Comparison of ENCODE assay signal across 8 mouse cellular contexts in genomic region chr8:121730646-121731045, GRCm38 (mm10). TPM values are rescaled to one million over a fixed set of nuclear protein-coding genes. Genes with fewer than 3 reads are reported as not detected.
DNase-seq lines count a peak whose midpoint lies in the region; ATAC-seq and TF ChIP-seq lines count a peak whose summit lies in the region.
"Had no signal": no experiment of that assay in that cellular context is flagged by ENCODE, and none has a peak within 500 bp of the region (broad histone marks: within the 10 kb centered on the region; RNA-seq: fewer than 3 reads in every experiment).

No protein-coding gene starts in this region.

- peaks cover 6% of the 10 kb centered on the region for H3K4me1 ChIP-seq in lung, embryonic 15.5 days
- no peaks in the 10 kb centered on the region; the same call in 1 of the 2 replicates for H3K4me1 ChIP-seq in embryonic facial prominence, embryonic 11.5 days (ENCODE audit: control insufficient read depth, insufficient read depth, low read length)
- H3K4me1 ChIP-seq in intestine, embryonic 15.5 days (replicated peaks) = peaks cover 11% of the 10 kb centered on the region; the same call in 1 of the 2 replicates
- H3K4me1 ChIP-seq in olfactory bulb, adult 2 months (ENCODE audit: control insufficient read depth, insufficient read depth, low read length) = peaks cover 31% of the 10 kb centered on the region

- no peaks in the 10 kb centered on the region for H3K9me3 ChIP-seq in lung, embryonic 15.5 days
- H3K9me3 ChIP-seq in embryonic facial prominence, embryonic 11.5 days (replicated peaks; ENCODE audit: control insufficient read depth, low read length) = no peaks in the 10 kb centered on the region
- no peaks in the 10 kb centered on the region for H3K9me3 ChIP-seq in intestine, embryonic 15.5 days

- TF ChIP-seq CTCF in olfactory bulb, adult 2 months (IDR thresholded peaks at IDR 0.05; ENCODE audit: insufficient read depth, low read depth, low read length) = no peak

- H3K27me3 ChIP-seq in lung, embryonic 15.5 days = peaks cover 73% of the 10 kb centered on the region
- peaks cover 55% of the 10 kb centered on the region for H3K27me3 ChIP-seq in embryonic facial prominence, embryonic 11.5 days (ENCODE audit: control insufficient read depth, insufficient read depth, low read length)
- H3K27me3 ChIP-seq in intestine, embryonic 15.5 days (replicated peaks) = peaks cover 69% of the 10 kb centered on the region

- ATAC-seq in lung, embryonic 15.5 days (ENCODE audit: borderline replicate concordance, extremely low read depth, low FRiP score, low TSS enrichment) = no peak
- no peak for ATAC-seq in embryonic facial prominence, embryonic 11.5 days (replicated peaks; ENCODE audit: insufficient number of reproducible peaks, low FRiP score, low TSS enrichment, low read depth)
- ATAC-seq in intestine, embryonic 15.5 days = no peak

- H3K4me2 ChIP-seq in lung, embryonic 15.5 days = peak overlapping the region; percentile 82
- H3K4me2 ChIP-seq in embryonic facial prominence, embryonic 11.5 days (ENCODE audit: low read depth, low read length) = peak overlapping the region; percentile 88
- peak overlapping the region; percentile 87 for H3K4me2 ChIP-seq in intestine, embryonic 15.5 days (replicated peaks)

- no peaks in the 10 kb centered on the region for H3K36me3 ChIP-seq in lung, embryonic 15.5 days
- H3K36me3 ChIP-seq in embryonic facial prominence, embryonic 11.5 days (replicated peaks; ENCODE audit: control insufficient read depth, insufficient read depth, low read depth, low read length) = no peaks in the 10 kb centered on the region
- H3K36me3 ChIP-seq in intestine, embryonic 15.5 days = no peaks in the 10 kb centered on the region

- TF ChIP-seq POLR2A in olfactory bulb, adult 2 months (IDR thresholded peaks at IDR 0.05; ENCODE audit: insufficient read depth, low read depth, low read length) = no peak

- H3K4me3 ChIP-seq in lung, embryonic 15.5 days = peak overlapping the region; percentile 44
- H3K4me3 ChIP-seq in embryonic facial prominence, embryonic 11.5 days (ENCODE audit: low read depth, low read length) = peak overlapping the region; percentile 52
- peak overlapping the region; percentile 46 for H3K4me3 ChIP-seq in intestine, embryonic 15.5 days (replicated peaks)
- peak overlapping the region; percentile 97 for H3K4me3 ChIP-seq in olfactory bulb, adult 2 months (ENCODE audit: insufficient read depth, low read depth, low read length)

- no peak for DNase-seq in lung, postnatal 14 days
- DNase-seq in embryonic facial prominence, embryonic 11.5 days (ENCODE audit: low spot score) = no peak
- DNase-seq in urinary bladder, adult 2 months (ENCODE audit: low spot score) = no peak
- no peak for DNase-seq in kidney, postnatal 10 days

- WGBS in lung, embryonic 15.5 days = 1% methylated on average over 37 of the region's 37 CpGs
- WGBS in embryonic facial prominence, embryonic 11.5 days = under 1% methylated on average over 36 of the region's 37 CpGs
- under 1% methylated on average over 37 of the region's 37 CpGs for WGBS in intestine, embryonic 15.5 days
- WGBS in olfactory bulb, adult 2 months = under 1% methylated on average over 37 of the region's 37 CpGs

- H3K9ac ChIP-seq in lung, embryonic 15.5 days = no peak overlapping the region
- peak overlapping the region; percentile 41; the same call in 1 of the 2 replicates for H3K9ac ChIP-seq in embryonic facial prominence, embryonic 11.5 days (replicated peaks; ENCODE audit: low read length)
- H3K9ac ChIP-seq in intestine, embryonic 15.5 days = no peak overlapping the region
- H3K9ac ChIP-seq: liver, embryonic 14.5 days had no signal

- H3K27ac ChIP-seq in lung, embryonic 15.5 days = no peak overlapping the region
- no peak overlapping the region for H3K27ac ChIP-seq in embryonic facial prominence, embryonic 11.5 days (replicated peaks; ENCODE audit: low read depth, low read length)
- H3K27ac ChIP-seq in intestine, embryonic 15.5 days = no peak overlapping the region
- peak overlapping the region; percentile 93 for H3K27ac ChIP-seq in olfactory bulb, adult 2 months (ENCODE audit: insufficient read depth, low read depth, low read length)
- H3K27ac ChIP-seq: liver, embryonic 14.5 days had no signal

RNA-seq across cellular contexts. Expression of gene Jph3, which starts 1.2 kb away (rescaled TPM):
- 0.44 and 0.86 TPM in 2 replicates for polyA plus RNA-seq in lung, embryonic 15.5 days (2015; fragmentation: Nextera tagmentation; extraction: Ambion mirVana)
- 4.1 and 4.3 TPM in 2 replicates for polyA plus RNA-seq in embryonic facial prominence, embryonic 11.5 days (2014; fragmentation: Nextera tagmentation; extraction: Ambion mirVana)
- 4.5 and 5.1 TPM in 2 replicates for polyA plus RNA-seq in intestine, embryonic 15.5 days (2015; fragmentation: Nextera tagmentation; extraction: Ambion mirVana)
- polyA plus RNA-seq in olfactory bulb, adult 2 months (2012; ENCODE audit: insufficient read depth, insufficient read length, low replicate concordance, missing spikeins) = 104 TPM in 1 of 2 replicates, not detected in the other
- 0.03 and 0.08 TPM in 2 replicates for polyA plus RNA-seq in urinary bladder, adult 2 months (2012; rRNA removed)
- polyA plus RNA-seq: liver, embryonic 14.5 days had no signal

Comparison
In these comparisons a context has a peak if more than half of its experiments do, and no peak if none do; other contexts are left out.
1. H3K4me3 ChIP-seq: peak in every context shown above with its lines; median percentile 97 in olfactory bulb, adult 2 months; 52 in embryonic facial prominence, embryonic 11.5 days; 46 in intestine, embryonic 15.5 days; 44 in lung, embryonic 15.5 days.
2. RNA of gene Jph3, which starts 1.2 kb away (polyA plus RNA-seq): 104 TPM in olfactory bulb, adult 2 months; 4.5 to 5.1 TPM in intestine, embryonic 15.5 days, 4.1 to 4.3 TPM in embryonic facial prominence, embryonic 11.5 days, 0.44 to 0.86 TPM in lung, embryonic 15.5 days and 0.03 to 0.08 TPM in urinary bladder, adult 2 months; every median in the first group is over 10 times any median in the second.
3. Peak in every context shown above with its lines, with median percentiles within 50 percentile points of each other: H3K4me2 ChIP-seq.